ENCODE assay signal across 7 mouse cellular contexts in the genomic region with DNA sequence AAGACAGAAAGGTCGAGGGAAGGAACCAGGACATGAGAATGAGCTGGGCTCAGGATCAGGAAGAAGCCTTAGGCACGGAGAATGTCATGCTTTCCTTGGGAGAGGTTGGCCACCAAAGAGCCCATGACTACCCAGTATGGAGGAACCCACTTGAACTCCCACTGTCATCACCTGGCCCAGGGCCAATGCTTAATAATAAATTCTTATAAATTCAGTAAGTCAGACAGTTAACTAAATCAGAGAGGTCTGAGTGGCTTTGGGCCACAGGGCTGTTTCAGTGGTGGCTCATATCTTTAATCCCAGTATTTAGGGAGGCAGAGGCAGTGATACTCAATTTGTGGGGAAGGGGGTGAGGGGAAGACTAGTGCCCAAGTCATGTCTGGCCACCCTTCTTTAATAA. TPM values are rescaled to one million over a fixed set of nuclear protein-coding genes. Genes with fewer than 3 reads are reported as not detected.
A peak's percentile ranks its signal among the peaks of the same experiment; 100 is the strongest.
DNase-seq lines count a peak whose midpoint lies in the region; ATAC-seq and TF ChIP-seq lines count a peak whose summit lies in the region.

No protein-coding gene starts in this region.

- peaks cover 25% of the 10 kb centered on the region for H3K4me1 ChIP-seq in hindbrain, embryonic 10.5 days (replicated peaks)
- peaks cover 27% of the 10 kb centered on the region for H3K4me1 ChIP-seq in hindbrain, embryonic 13.5 days (replicated peaks)
- no peaks in the 10 kb centered on the region for H3K4me1 ChIP-seq in ES-Bruce4 (ENCODE audit: control insufficient read depth, insufficient read depth, low read length)
- peaks cover 12% of the 10 kb centered on the region for H3K4me1 ChIP-seq in embryonic facial prominence, embryonic 15.5 days
- H3K4me1 ChIP-seq in neural tube, embryonic 15.5 days = peaks cover 26% of the 10 kb centered on the region

- H3K9ac ChIP-seq in hindbrain, embryonic 13.5 days = no peak overlapping the region
- H3K9ac ChIP-seq in ES-Bruce4 (ENCODE audit: low read depth, poor library complexity, severe bottlenecking) = no peak overlapping the region
- no peak overlapping the region for H3K9ac ChIP-seq in embryonic facial prominence, embryonic 15.5 days
- no peak overlapping the region for H3K9ac ChIP-seq in neural tube, embryonic 15.5 days (replicated peaks)

- DNase-seq in hindbrain, embryonic 10.5 days (ENCODE audit: low spot score) = no peak
- no peak for DNase-seq in spleen, postnatal 10 days (ENCODE audit: low spot score in 2 of 2)
- no peak for DNase-seq in kidney, adult 18-20 months

- no peaks in the 10 kb centered on the region for H3K9me3 ChIP-seq in hindbrain, embryonic 10.5 days
- no peaks in the 10 kb centered on the region for H3K9me3 ChIP-seq in hindbrain, embryonic 13.5 days
- no peaks in the 10 kb centered on the region for H3K9me3 ChIP-seq in ES-Bruce4 (replicated peaks; ENCODE audit: control insufficient read depth, insufficient read depth, low read length, poor library complexity, severe bottlenecking)
- no peaks in the 10 kb centered on the region for H3K9me3 ChIP-seq in embryonic facial prominence, embryonic 15.5 days (replicated peaks)
- H3K9me3 ChIP-seq in neural tube, embryonic 15.5 days (replicated peaks) = no peaks in the 10 kb centered on the region

- H3K27me3 ChIP-seq in hindbrain, embryonic 10.5 days (ENCODE audit: insufficient read depth, poor library complexity, severe bottlenecking) = no peaks in the 10 kb centered on the region
- H3K27me3 ChIP-seq in hindbrain, embryonic 13.5 days = no peaks in the 10 kb centered on the region
- H3K27me3 ChIP-seq in ES-Bruce4 (ENCODE audit: control insufficient read depth, insufficient read depth, low read length, poor library complexity, severe bottlenecking) = no peaks in the 10 kb centered on the region
- H3K27me3 ChIP-seq in embryonic facial prominence, embryonic 15.5 days = no peaks in the 10 kb centered on the region
- H3K27me3 ChIP-seq in neural tube, embryonic 15.5 days (replicated peaks) = no peaks in the 10 kb centered on the region

- no peak overlapping the region for H3K27ac ChIP-seq in hindbrain, embryonic 10.5 days
- no peak overlapping the region for H3K27ac ChIP-seq in hindbrain, embryonic 13.5 days
- peak overlapping the region; percentile 27; the same call in 1 of the 2 replicates for H3K27ac ChIP-seq in ES-Bruce4 (ENCODE audit: insufficient read depth, low read length)
- 0 out of 2 replicates have a peak overlapping the region, but pooled peaks have one; percentile 22 for H3K27ac ChIP-seq in embryonic facial prominence, embryonic 15.5 days (replicated peaks)
- no peak overlapping the region for H3K27ac ChIP-seq in neural tube, embryonic 15.5 days (replicated peaks)

- ATAC-seq in hindbrain, embryonic 13.5 days (ENCODE audit: low FRiP score) = no peak
- ATAC-seq in embryonic facial prominence, embryonic 15.5 days (ENCODE audit: insufficient number of reproducible peaks, low FRiP score, low TSS enrichment, low read depth) = no peak
- ATAC-seq in neural tube, embryonic 15.5 days (ENCODE audit: low FRiP score) = no peak

- no peak for TF ChIP-seq POLR2A in ES-Bruce4 (IDR thresholded peaks at IDR 0.05; ENCODE audit: insufficient read depth, low read length)

- H3K4me3 ChIP-seq in hindbrain, embryonic 10.5 days = 0 out of 2 replicates have a peak overlapping the region, but pooled peaks have one; percentile 70
- no peak overlapping the region for H3K4me3 ChIP-seq in hindbrain, embryonic 13.5 days
- no peak overlapping the region for H3K4me3 ChIP-seq in ES-Bruce4 (ENCODE audit: low read depth, low read length)
- H3K4me3 ChIP-seq in embryonic facial prominence, embryonic 15.5 days (replicated peaks) = 0 out of 2 replicates have a peak overlapping the region, but pooled peaks have one; percentile 81
- no peak overlapping the region for H3K4me3 ChIP-seq in neural tube, embryonic 15.5 days (replicated peaks)

- 83% methylated on average over 2 of the region's 2 CpGs for WGBS in hindbrain, embryonic 10.5 days
- 79% methylated on average over 2 of the region's 2 CpGs for WGBS in hindbrain, embryonic 13.5 days
- WGBS in embryonic facial prominence, embryonic 15.5 days = 83% methylated on average over 2 of the region's 2 CpGs
- WGBS in neural tube, embryonic 15.5 days = 85% methylated on average over 2 of the region's 2 CpGs

- TF ChIP-seq CTCF in ES-Bruce4 (IDR thresholded peaks at IDR 0.05; ENCODE audit: low read depth, low read length) = no peak

- H3K4me2 ChIP-seq in hindbrain, embryonic 13.5 days = no peak overlapping the region
- peak overlapping the region; percentile 67; the same call in 1 of the 2 replicates for H3K4me2 ChIP-seq in embryonic facial prominence, embryonic 15.5 days (replicated peaks)
- H3K4me2 ChIP-seq in neural tube, embryonic 15.5 days = peak overlapping the region; percentile 68

- peaks cover 17% of the 10 kb centered on the region for H3K36me3 ChIP-seq in hindbrain, embryonic 10.5 days
- H3K36me3 ChIP-seq in hindbrain, embryonic 13.5 days = peaks cover 11% of the 10 kb centered on the region
- H3K36me3 ChIP-seq in ES-Bruce4 (ENCODE audit: control insufficient read depth, insufficient read depth, low read length, poor library complexity, severe bottlenecking) = peaks cover 10% of the 10 kb centered on the region
- peaks cover 10% of the 10 kb centered on the region; the same call in 1 of the 2 replicates for H3K36me3 ChIP-seq in embryonic facial prominence, embryonic 15.5 days
- peaks cover 5% of the 10 kb centered on the region; the same call in 1 of the 2 replicates for H3K36me3 ChIP-seq in neural tube, embryonic 15.5 days

- no peak for TF ChIP-seq EP300 in ES-Bruce4 (IDR thresholded peaks at IDR 0.05; ENCODE audit: insufficient read depth, low read depth, low read length)

RNA-seq across cellular contexts. Expression of gene Med11, which starts 0.8 kb away (rescaled TPM):
- polyA plus RNA-seq in hindbrain, embryonic 10.5 days (2016; fragmentation: Nextera tagmentation; extraction: Ambion mirVana) = 48.3 and 49.2 TPM in 2 replicates
- 43.2 and 45.5 TPM in 2 replicates for polyA plus RNA-seq in hindbrain, embryonic 13.5 days (2015; fragmentation: Nextera tagmentation; extraction: Ambion mirVana)
- 26.9 and 32.1 TPM in 2 replicates for polyA plus RNA-seq in ES-Bruce4 (2011; ENCODE audit: insufficient read depth, insufficient read length, low read depth, missing spikeins)
- 37.0 and 42.9 TPM in 2 replicates for polyA plus RNA-seq in embryonic facial prominence, embryonic 15.5 days (2015; fragmentation: Nextera tagmentation; extraction: Ambion mirVana)
- polyA plus RNA-seq in neural tube, embryonic 15.5 days (2015; fragmentation: Nextera tagmentation; extraction: Ambion mirVana) = 44.4 and 45.0 TPM in 2 replicates

RNA-seq across cellular contexts. Expression of gene Zmynd15, which starts 8.3 kb away (rescaled TPM):
- 0.25 and 0.30 TPM in 2 replicates for polyA plus RNA-seq in hindbrain, embryonic 10.5 days (2016; fragmentation: Nextera tagmentation; extraction: Ambion mirVana)
- 0.45 and 0.98 TPM in 2 replicates for polyA plus RNA-seq in hindbrain, embryonic 13.5 days (2015; fragmentation: Nextera tagmentation; extraction: Ambion mirVana)
- 0.78 and 1.3 TPM in 2 replicates for polyA plus RNA-seq in ES-Bruce4 (2011; ENCODE audit: insufficient read depth, insufficient read length, low read depth, missing spikeins)
- polyA plus RNA-seq in embryonic facial prominence, embryonic 15.5 days (2015; fragmentation: Nextera tagmentation; extraction: Ambion mirVana) = 0.63 and 0.71 TPM in 2 replicates
- 0.60 and 1.0 TPM in 2 replicates for polyA plus RNA-seq in neural tube, embryonic 15.5 days (2015; fragmentation: Nextera tagmentation; extraction: Ambion mirVana)

RNA-seq across cellular contexts. Expression of gene Cxcl16, which starts 8.9 kb away (rescaled TPM):
- 0.31 and 0.41 TPM in 2 replicates for polyA plus RNA-seq in hindbrain, embryonic 10.5 days (2016; fragmentation: Nextera tagmentation; extraction: Ambion mirVana)
- 4.6 and 6.7 TPM in 2 replicates for polyA plus RNA-seq in hindbrain, embryonic 13.5 days (2015; fragmentation: Nextera tagmentation; extraction: Ambion mirVana)
- 15.7 and 16.6 TPM in 2 replicates for polyA plus RNA-seq in ES-Bruce4 (2011; ENCODE audit: insufficient read depth, insufficient read length, low read depth, missing spikeins)
- 4.1 and 4.5 TPM in 2 replicates for polyA plus RNA-seq in embryonic facial prominence, embryonic 15.5 days (2015; fragmentation: Nextera tagmentation; extraction: Ambion mirVana)
- polyA plus RNA-seq in neural tube, embryonic 15.5 days (2015; fragmentation: Nextera tagmentation; extraction: Ambion mirVana) = 7.4 and 8.5 TPM in 2 replicates

RNA-seq across cellular contexts. Expression of gene Arrb2, which starts 18.5 kb away (rescaled TPM):
- polyA plus RNA-seq in hindbrain, embryonic 10.5 days (2016; fragmentation: Nextera tagmentation; extraction: Ambion mirVana) = 31.1 and 32.7 TPM in 2 replicates
- polyA plus RNA-seq in hindbrain, embryonic 13.5 days (2015; fragmentation: Nextera tagmentation; extraction: Ambion mirVana) = 47.6 and 50.2 TPM in 2 replicates
- 34.2 and 39.6 TPM in 2 replicates for polyA plus RNA-seq in ES-Bruce4 (2011; ENCODE audit: insufficient read depth, insufficient read length, low read depth, missing spikeins)
- polyA plus RNA-seq in embryonic facial prominence, embryonic 15.5 days (2015; fragmentation: Nextera tagmentation; extraction: Ambion mirVana) = 26.1 and 28.8 TPM in 2 replicates
- polyA plus RNA-seq in neural tube, embryonic 15.5 days (2015; fragmentation: Nextera tagmentation; extraction: Ambion mirVana) = 53.6 and 59.7 TPM in 2 replicates

RNA-seq across cellular contexts. Expression of gene Pelp1, which starts 41.1 kb away (rescaled TPM):
- polyA plus RNA-seq in hindbrain, embryonic 10.5 days (2016; fragmentation: Nextera tagmentation; extraction: Ambion mirVana) = 50.6 and 53.0 TPM in 2 replicates
- polyA plus RNA-seq in hindbrain, embryonic 13.5 days (2015; fragmentation: Nextera tagmentation; extraction: Ambion mirVana) = 33.3 and 33.6 TPM in 2 replicates
- 74.1 TPM in 2 replicates for polyA plus RNA-seq in ES-Bruce4 (2011; ENCODE audit: insufficient read depth, insufficient read length, low read depth, missing spikeins)
- 33.6 and 35.0 TPM in 2 replicates for polyA plus RNA-seq in embryonic facial prominence, embryonic 15.5 days (2015; fragmentation: Nextera tagmentation; extraction: Ambion mirVana)
- 29.7 and 33.0 TPM in 2 replicates for polyA plus RNA-seq in neural tube, embryonic 15.5 days (2015; fragmentation: Nextera tagmentation; extraction: Ambion mirVana)

Comparison
In these comparisons a context has a peak if more than half of its experiments do, and no peak if none do; other contexts are left out.
1. H3K4me3 ChIP-seq: peak in hindbrain, embryonic 10.5 days (single experiment) and embryonic facial prominence, embryonic 15.5 days (single experiment); none in hindbrain, embryonic 13.5 days (single experiment), ES-Bruce4 (single experiment) and neural tube, embryonic 15.5 days (single experiment).
2. H3K27ac ChIP-seq: peak in ES-Bruce4 (single experiment) and embryonic facial prominence, embryonic 15.5 days (single experiment); none in hindbrain, embryonic 10.5 days (single experiment), hindbrain, embryonic 13.5 days (single experiment) and neural tube, embryonic 15.5 days (single experiment).